Mouse (Mus musculus) heart, postnatal 0 days (tissue): Measurements from ENCODE around the gene Gclc. TPM values are rescaled to one million over a fixed set of nuclear protein-coding genes. Genes with fewer than 3 reads are reported as not detected.

Experiments
- ATAC-seq: fragments of 200-750 bp; cut with Nextera tagmentation; 2 replicates; pipeline ENCODE4 v1.8.0; 2017; ENCODE audit warnings: low read depth, moderate number of reproducible peaks, moderate library complexity; ENCODE audit not compliant: insufficient read depth
- DNase-seq: peaks from one replicate; pipeline ENCODE4 v3.0.0-alpha.2; 2016; ENCODE audit warnings: low spot score
- H3K27ac ChIP-seq: fragments of 300-500 bp; sonication (generic); 2 replicates; pipeline ENCODE4 v1.5.1; 2014; ENCODE audit warnings: low read depth, mild to moderate bottlenecking
- H3K27me3 ChIP-seq: fragments of 300-500 bp; sonication (generic); 2 replicates; pipeline ENCODE4 v1.6.1; 2014; ENCODE audit warnings: low read length, mixed read lengths; ENCODE audit not compliant: control insufficient read depth, insufficient read depth
- H3K36me3 ChIP-seq: fragments of 300-500 bp; sonication (generic); replicated peaks from 2 replicates; pipeline ENCODE4 v1.6.1; 2014; ENCODE audit warnings: low read length, mixed read lengths; ENCODE audit not compliant: control insufficient read depth, insufficient read depth
- H3K4me1 ChIP-seq: fragments of 300-500 bp; sonication (generic); 2 replicates; pipeline ENCODE4 v1.6.1; 2014; ENCODE audit warnings: antibody characterized with exemption; ENCODE audit not compliant: control insufficient read depth, insufficient read depth
- H3K4me2 ChIP-seq: fragments of 300-500 bp; sonication (generic); 2 replicates; pipeline ENCODE4 v1.6.1; 2014; ENCODE audit warnings: low read depth, mild to moderate bottlenecking, low read length, moderate library complexity
- H3K4me3 ChIP-seq: fragments of 300-500 bp; sonication (generic); 2 replicates; pipeline ENCODE4 v1.5.1; 2014; ENCODE audit warnings: low read depth, low read length
- H3K9ac ChIP-seq: fragments of 300-500 bp; sonication (generic); replicated peaks from 2 replicates; pipeline ENCODE4 v1.6.1; 2014; ENCODE audit warnings: low read depth, low read length, mixed read lengths
- H3K9me3 ChIP-seq: fragments of 300-500 bp; sonication (generic); replicated peaks from 2 replicates; pipeline ENCODE4 v1.6.1; 2016; ENCODE audit warnings: low read length; ENCODE audit not compliant: control insufficient read depth
- CTCF ChIP-seq: IDR thresholded peaks from 2 replicates; pipeline ENCODE4 v1.5.1; 2016; ENCODE audit warnings: antibody characterized with exemption, control low read depth, low read depth
- EP300 ChIP-seq: IDR thresholded peaks from 2 replicates; pipeline ENCODE4 v1.6.1; 2016; ENCODE audit warnings: antibody characterized with exemption, low read depth
- WGBS: fragments of 180-500 bp; shearing (Covaris S2); extraction: QIAGEN DNeasy Blood & Tissue Kit; methylation state at CpG from one replicate; pipeline ENCODE4 v1.1.7; 2014; 5-methylcytosine and 5-hydroxymethylcytosine counted together
- polyA plus RNA-seq: library from polyadenylated mRNA; unstranded; fragments of >200 nt; fragmentation: Nextera tagmentation; extraction: Ambion mirVana; gene quantifications from 2 replicates; pipeline ENCODE4 v1.2.1, GENCODE M21; 2015
- total RNA-seq: library from RNA; depleted of rRNA; stranded (reverse); fragments of >200 nt; gene quantifications from 2 replicates; pipeline ENCODE4 v1.2.3, GENCODE M21; 2014; ENCODE audit warnings: low replicate concordance

Gene Gclc
- total and polyA plus RNA-seq, 2 experiments from 2014 or later: 4.6 to 9.2 TPM

GRCm38 (mm10) chr9:77776720-77777515 lies 22.6 kb downstream of the Gclc start:
- Histone ChIP-seq H3K4me2 (no peak overlapping the region), H3K9me3 (no peaks in the 10 kb centered on the region), H3K27ac (no peak overlapping the region), H3K9ac (no peak overlapping the region), H3K36me3 (peaks cover 31% of the 10 kb centered on the region), H3K4me1 (no peaks in the 10 kb centered on the region), H3K27me3 (no peaks in the 10 kb centered on the region), H3K4me3 (no peak overlapping the region)
- TF ChIP-seq EP300 (no peak), CTCF (no peak)
- DNase-seq: no peak
- WGBS: 72% methylated on average over 7 of the region's 7 CpGs
- no peak for ATAC-seq

GRCm38 (mm10) chr9:77777622-77778021 lies 23.3 kb downstream of the Gclc start:
- Histone ChIP-seq H3K36me3 (peaks cover 31% of the 10 kb centered on the region), H3K27me3 (no peaks in the 10 kb centered on the region), H3K4me2 (no peak overlapping the region), H3K9me3 (no peaks in the 10 kb centered on the region), H3K9ac (no peak overlapping the region), H3K4me3 (no peak overlapping the region), H3K27ac (no peak overlapping the region), H3K4me1 (no peaks in the 10 kb centered on the region)
- ATAC-seq (no peak), DNase-seq (no peak)
- TF ChIP-seq CTCF (no peak), EP300 (no peak)
- 86% methylated on average over 5 of the region's 5 CpGs for WGBS

- no peaks in the 10 kb centered on the region for H3K27me3 ChIP-seq
- H3K9me3 ChIP-seq: no peaks in the 10 kb centered on the region
- no peak overlapping the region for H3K27ac ChIP-seq
- no peak overlapping the region for H3K9ac ChIP-seq
- H3K4me3 ChIP-seq: no peak overlapping the region
- H3K4me1 ChIP-seq: no peaks in the 10 kb centered on the region
- peaks cover 42% of the 10 kb centered on the region for H3K36me3 ChIP-seq
- DNase-seq (no peak), ATAC-seq (no peak)
- TF ChIP-seq CTCF (no peak), EP300 (no peak)
- H3K4me2 ChIP-seq: no peak overlapping the region
- WGBS: 84% methylated on average over 4 of the region's 4 CpGs
Measured at GRCm38 (mm10) chr9:77779711-77780110, 25.4 kb downstream of the Gclc start.

- no peak for TF ChIP-seq EP300
- peak; percentile 65 for TF ChIP-seq CTCF
- DNase-seq (peak; percentile 28), ATAC-seq (0 out of 2 replicates have a peak, but pooled peaks have one; percentile 39)
- H3K4me1 ChIP-seq: no peaks in the 10 kb centered on the region
- no peak overlapping the region for H3K9ac ChIP-seq
- no peaks in the 10 kb centered on the region for H3K27me3 ChIP-seq
- peaks cover 54% of the 10 kb centered on the region for H3K36me3 ChIP-seq
- no peaks in the 10 kb centered on the region for H3K9me3 ChIP-seq
- H3K4me2 ChIP-seq: no peak overlapping the region
- H3K4me3 ChIP-seq: no peak overlapping the region
- 44% methylated on average over 5 of the region's 5 CpGs for WGBS
- peak overlapping the region; percentile 8; the same call in 1 of the 2 replicates for H3K27ac ChIP-seq
Measured at GRCm38 (mm10) chr9:77781453-77782163, 27.3 kb downstream of the Gclc start.

GRCm38 (mm10) chr9:77782201-77782600 lies 27.9 kb downstream of the Gclc start:
- Histone ChIP-seq H3K4me2 (no peak overlapping the region), H3K9me3 (no peaks in the 10 kb centered on the region), H3K36me3 (peaks cover 54% of the 10 kb centered on the region), H3K4me3 (no peak overlapping the region), H3K9ac (no peak overlapping the region), H3K27ac (no peak overlapping the region), H3K4me1 (no peaks in the 10 kb centered on the region), H3K27me3 (no peaks in the 10 kb centered on the region)
- ATAC-seq (no peak), DNase-seq (no peak)
- WGBS: 37% methylated on average over 4 of the region's 4 CpGs
- TF ChIP-seq EP300: no peak
- no peak for TF ChIP-seq CTCF
